Mouse (Mus musculus) gastrocnemius, adult 2 months (tissue): Measurements from ENCODE around the gene Txnrd1. TPM values are rescaled to one million over a fixed set of nuclear protein-coding genes. Genes with fewer than 3 reads are reported as not detected.

Experiments
- DNase-seq: peaks from one replicate; pipeline ENCODE4 v3.0.0; 2022
- H3K27ac ChIP-seq: fragments of 200-600 bp; 2 replicates; pipeline ENCODE4 v1.8.1; 2022; ENCODE audit warnings: mild to moderate bottlenecking
- H3K4me3 ChIP-seq: fragments of 200-600 bp; 2 replicates; pipeline ENCODE4 v1.8.1; 2022; ENCODE audit warnings: mild to moderate bottlenecking, moderate library complexity
- CTCF ChIP-seq: fragments of 200-600 bp; IDR thresholded peaks from 2 replicates; pipeline ENCODE4 v1.8.1; 2022; ENCODE audit warnings: antibody characterized with exemption, mild to moderate bottlenecking, moderate library complexity
- intact Hi-C: fragments of 180-260 bp; cut with DNase I; formaldehyde crosslinking; loops from one replicate; pipeline ENCODE4 v1.15.1; 2025
- total RNA-seq, 2 experiments: library from RNA; stranded (reverse); gene quantifications; 2 replicates each; pipeline ENCODE4 v1.2.3; 2021

Gene Txnrd1
- total RNA-seq, 2 experiments from 2014 or later: 58.2 to 76.0 TPM

GRCm38 (mm10) chr10:82891427-82891826 is 57.7 kb downstream of the Txnrd1 start:
- H3K4me3 ChIP-seq: no peak overlapping the region
- intact Hi-C loops: no loop called here
- no peak overlapping the region for H3K27ac ChIP-seq
- no peak for DNase-seq
- no peak for TF ChIP-seq CTCF

- no peak for TF ChIP-seq CTCF
- H3K4me3 ChIP-seq: no peak overlapping the region
Measured at GRCm38 (mm10) chr10:82892442-82893055, 58.8 kb downstream of the Txnrd1 start.

GRCm38 (mm10) chr10:82893872-82894650 is 60.3 kb downstream of the Txnrd1 start:
- Histone ChIP-seq H3K4me3 (no peak overlapping the region), H3K27ac (peak overlapping the region; percentile 29; the same call in 1 of the 2 replicates)
- no peak for DNase-seq
- no peak for TF ChIP-seq CTCF
- intact Hi-C loops: no loop called here

More at GRCm38 (mm10) chr10:82892442-82893055, 58.8 kb downstream of the Txnrd1 start:
- DNase-seq: no peak
- intact Hi-C loops: no loop called here
- H3K27ac ChIP-seq: peak overlapping the region; percentile 46

- DNase-seq: no peak
- Histone ChIP-seq H3K27ac (peak overlapping the region; percentile 84), H3K4me3 (no peak overlapping the region)
- TF ChIP-seq CTCF: no peak
- intact Hi-C loops: no loop called here
Measured at GRCm38 (mm10) chr10:82897936-82898335, 64.2 kb downstream of the Txnrd1 start.

GRCm38 (mm10) chr10:82898893-82899292 is 65.1 kb downstream of the Txnrd1 start:
- H3K4me3 ChIP-seq: peak overlapping the region; percentile 29; the same call in 1 of the 2 replicates
- peak; percentile 61 for DNase-seq
- peak overlapping the region; percentile 84 for H3K27ac ChIP-seq
- no peak for TF ChIP-seq CTCF
- intact Hi-C loops: no loop called here

- TF ChIP-seq CTCF: no peak
- Histone ChIP-seq H3K27ac (peak overlapping the region; percentile 84), H3K4me3 (no peak overlapping the region)
- intact Hi-C loops: loop anchor here (2.0 to 5.0 kb wide), 2 partner anchors 43 to 89 kb away; no protein-coding TSS in a partner anchor
- DNase-seq: no peak
Measured at GRCm38 (mm10) chr10:82899810-82900421, 66.2 kb downstream of the Txnrd1 start.

GRCm38 (mm10) chr10:82900546-82900945 is 66.8 kb downstream of the Txnrd1 start:
- DNase-seq: no peak
- Histone ChIP-seq H3K4me3 (no peak overlapping the region), H3K27ac (no peak overlapping the region)
- intact Hi-C loops: loop anchor here (2.0 to 5.0 kb wide), 2 partner anchors 43 to 90 kb away; no protein-coding TSS in a partner anchor
- no peak for TF ChIP-seq CTCF

- DNase-seq: peak; percentile 93
- TF ChIP-seq CTCF: no peak; the same call in 1 of the 2 replicates
- intact Hi-C loops: loop anchor here (1.0 to 5.0 kb wide), 4 partner anchors 44 to 234 kb away; no protein-coding TSS in a partner anchor
- 0 out of 2 replicates have a peak overlapping the region, but pooled peaks have one; percentile 19 for H3K4me3 ChIP-seq
- H3K27ac ChIP-seq: no peak overlapping the region
Measured at GRCm38 (mm10) chr10:82901436-82901835, 67.7 kb downstream of the Txnrd1 start.

- DNase-seq: no peak
- TF ChIP-seq CTCF: no peak
- Histone ChIP-seq H3K27ac (no peak overlapping the region), H3K4me3 (no peak overlapping the region)
- intact Hi-C loops: loop anchor here (2.0 kb wide), 1 partner anchor 274 kb away; no protein-coding TSS in a partner anchor
Measured at GRCm38 (mm10) chr10:82908526-82908925, 74.8 kb downstream of the Txnrd1 start.

GRCm38 (mm10) chr10:82909382-82909781 is 75.6 kb downstream of the Txnrd1 start:
- intact Hi-C loops: loop anchor here (1.0 to 2.0 kb wide), 2 partner anchors 273 to 288 kb away; no protein-coding TSS in a partner anchor
- Histone ChIP-seq H3K27ac (no peak overlapping the region), H3K4me3 (no peak overlapping the region)
- TF ChIP-seq CTCF: peak; percentile 83
- peak; percentile 61 for DNase-seq

GRCm38 (mm10) chr10:82910198-82910597 is 76.4 kb downstream of the Txnrd1 start:
- intact Hi-C loops: loop anchor here (2.0 to 5.0 kb wide), 2 partner anchors 387 to 442 kb away; no protein-coding TSS in a partner anchor
- H3K4me3 ChIP-seq: no peak overlapping the region
- H3K27ac ChIP-seq: no peak overlapping the region
- peak; percentile 61 for DNase-seq
- peak; percentile 69 for TF ChIP-seq CTCF

- DNase-seq: no peak
- Histone ChIP-seq H3K27ac (no peak overlapping the region), H3K4me3 (no peak overlapping the region)
- intact Hi-C loops: loop anchor here (5.0 kb wide), 1 partner anchor 439 kb away; no protein-coding TSS in a partner anchor
- no peak for TF ChIP-seq CTCF
Measured at GRCm38 (mm10) chr10:82913238-82913637, 79.5 kb downstream of the Txnrd1 start.

- DNase-seq: no peak
- H3K27ac ChIP-seq: no peak overlapping the region
- intact Hi-C loops: loop anchor here (5.0 kb wide), 1 partner anchor 439 kb away; no protein-coding TSS in a partner anchor
- no peak for TF ChIP-seq CTCF
- no peak overlapping the region for H3K4me3 ChIP-seq
Measured at GRCm38 (mm10) chr10:82913772-82914171, 80.0 kb downstream of the Txnrd1 start.
